Mouse (Mus musculus) midbrain, postnatal 0 days (tissue): ENCODE measurements around the gene Defb43. TPM values are rescaled to one million over a fixed set of nuclear protein-coding genes. Genes with fewer than 3 reads are reported as not detected.

Experiments
- ATAC-seq: fragments of 200-750 bp; cut with Nextera tagmentation; 2 replicates; pipeline ENCODE4 v1.8.0; 2017; ENCODE audit warnings: moderate number of reproducible peaks, mild to moderate bottlenecking, moderate TSS enrichment, moderate library complexity; ENCODE audit not compliant: low FRiP score
- DNase-seq: peaks from one replicate; pipeline ENCODE4 v3.0.0-alpha.2; 2015; ENCODE audit warnings: low spot score
- H3K27ac ChIP-seq: fragments of 300-500 bp; sonication (generic); 2 replicates; pipeline ENCODE4 v1.5.1; 2014; ENCODE audit warnings: low read depth, mild to moderate bottlenecking, low read length, mixed read lengths
- H3K27me3 ChIP-seq: fragments of 300-500 bp; sonication (generic); 2 replicates; pipeline ENCODE4 v1.6.1; 2014; ENCODE audit warnings: low read length, control low read depth, mixed read lengths; ENCODE audit not compliant: insufficient read depth
- H3K36me3 ChIP-seq: fragments of 300-500 bp; sonication (generic); 2 replicates; pipeline ENCODE4 v1.6.1; 2014; ENCODE audit warnings: low read length, control low read depth, mixed read lengths; ENCODE audit not compliant: insufficient read depth
- H3K4me1 ChIP-seq: fragments of 300-500 bp; sonication (generic); 2 replicates; pipeline ENCODE4 v1.6.1; 2014; ENCODE audit warnings: mild to moderate bottlenecking, control low read depth, antibody characterized with exemption, low read length, mixed read lengths; ENCODE audit not compliant: insufficient read depth
- H3K4me2 ChIP-seq: fragments of 300-500 bp; sonication (generic); 2 replicates; pipeline ENCODE4 v1.6.1; 2014; ENCODE audit warnings: low read depth, mild to moderate bottlenecking, low read length, mixed read lengths; ENCODE audit not compliant: poor library complexity, severe bottlenecking
- H3K4me3 ChIP-seq: fragments of 300-500 bp; sonication (generic); 2 replicates; pipeline ENCODE4 v1.5.1; 2014; ENCODE audit warnings: low read depth, mild to moderate bottlenecking, low read length, moderate library complexity
- H3K9ac ChIP-seq: fragments of 300-500 bp; sonication (generic); replicated peaks from 2 replicates; pipeline ENCODE4 v1.6.1; 2014; ENCODE audit warnings: mild to moderate bottlenecking, low read length, moderate library complexity, mixed read lengths; ENCODE audit not compliant: poor library complexity, severe bottlenecking
- H3K9me3 ChIP-seq: fragments of 300-500 bp; sonication (generic); 2 replicates; pipeline ENCODE4 v1.6.1; 2016; ENCODE audit warnings: low read length, control low read depth
- CTCF ChIP-seq: IDR thresholded peaks from 2 replicates; pipeline ENCODE4 v1.5.1; 2016; ENCODE audit warnings: antibody characterized with exemption, mild to moderate bottlenecking
- WGBS: fragments of 180-500 bp; shearing (Covaris S2); extraction: QIAGEN DNeasy Blood & Tissue Kit; methylation state at CpG from one replicate; pipeline ENCODE4 v1.1.7; 2014; 5-methylcytosine and 5-hydroxymethylcytosine counted together
- polyA plus RNA-seq: library from polyadenylated mRNA; unstranded; fragments of >200 nt; fragmentation: Nextera tagmentation; extraction: Ambion mirVana; gene quantifications from 2 replicates; pipeline ENCODE4 v1.2.1, GENCODE M21; 2015
- total RNA-seq: library from RNA; depleted of rRNA; stranded (reverse); fragments of >200 nt; gene quantifications from 2 replicates; pipeline ENCODE4 v1.2.3, GENCODE M21; 2014; rRNA removed

Gene Defb43
- total RNA-seq, result not detected in 2 replicates
- not detected in 2 replicates for polyA plus RNA-seq

- no peak for TF ChIP-seq CTCF
- Histone ChIP-seq H3K27ac (no peak within 1 kb of the TSS), H3K4me2 (no peak within 1 kb of the TSS), H3K9ac (no peak within 1 kb of the TSS), H3K9me3 (no peaks in the 10 kb centered on the region), H3K36me3 (no peaks in the 10 kb centered on the region), H3K4me1 (no peaks in the 10 kb centered on the region), H3K4me3 (no peak within 1 kb of the TSS), H3K27me3 (no peaks in the 10 kb centered on the region)
- WGBS, result 96% methylated on average over 5 of the region's 5 CpGs
- ATAC-seq (no peak), DNase-seq (no peak)
These were observed at the start of gene Defb43 for GRCm38 (mm10) chr14:63011471-63011870. Gene Defb43 (plus strand): TSS chr14:63011771.

- Histone ChIP-seq H3K9ac (no peak overlapping the region), H3K27me3 (no peaks in the 10 kb centered on the region), H3K4me1 (no peaks in the 10 kb centered on the region), H3K27ac (no peak overlapping the region), H3K4me3 (no peak overlapping the region), H3K36me3 (peaks cover 3% of the 10 kb centered on the region; the same call in 1 of the 2 replicates), H3K4me2 (no peak overlapping the region), H3K9me3 (no peaks in the 10 kb centered on the region)
- no peak for ATAC-seq
- no peak for DNase-seq
- WGBS, result 87% methylated on average over 4 of the region's 4 CpGs
- TF ChIP-seq CTCF, result no peak
These were observed 47.9 kb upstream of the Defb43 start for GRCm38 (mm10) chr14:62963632-62964031.

- Histone ChIP-seq H3K9ac (no peak overlapping the region), H3K4me1 (no peaks in the 10 kb centered on the region), H3K27me3 (no peaks in the 10 kb centered on the region), H3K36me3 (peaks cover 3% of the 10 kb centered on the region; the same call in 1 of the 2 replicates), H3K27ac (no peak overlapping the region), H3K4me3 (no peak overlapping the region), H3K4me2 (peak overlapping the region; percentile 39; the same call in 1 of the 2 replicates), H3K9me3 (no peaks in the 10 kb centered on the region)
- ATAC-seq, result peak; percentile 27; the same call in 1 of the 2 replicates
- 85% methylated on average over 5 of the region's 5 CpGs for WGBS
- no peak for DNase-seq
- TF ChIP-seq CTCF, result peak; percentile 45; the same call in 1 of the 2 replicates
These were observed 46.2 kb upstream of the Defb43 start for GRCm38 (mm10) chr14:62965342-62965741.

- Histone ChIP-seq H3K4me2 (peak overlapping the region; percentile 39), H3K4me3 (peak overlapping the region; percentile 6; the same call in 1 of the 2 replicates), H3K27ac (no peak overlapping the region), H3K4me1 (no peaks in the 10 kb centered on the region), H3K36me3 (peaks cover 3% of the 10 kb centered on the region; the same call in 1 of the 2 replicates), H3K9ac (no peak overlapping the region), H3K27me3 (no peaks in the 10 kb centered on the region), H3K9me3 (no peaks in the 10 kb centered on the region)
- DNase-seq (peak; percentile 13), ATAC-seq (no peak)
- whole genome bisulfite sequencing, result 19% methylated on average over 15 of the region's 15 CpGs
- no peak for TF ChIP-seq CTCF
These were observed 45.6 kb upstream of the Defb43 start for GRCm38 (mm10) chr14:62965811-62966520.

GRCm38 (mm10) chr14:62975046-62975445 lies 36.5 kb upstream of the Defb43 start:
- 10% methylated on average over 5 of the region's 5 CpGs for WGBS
- Histone ChIP-seq H3K4me2 (no peak overlapping the region), H3K9ac (no peak overlapping the region), H3K36me3 (no peaks in the 10 kb centered on the region), H3K27me3 (no peaks in the 10 kb centered on the region), H3K4me3 (no peak overlapping the region), H3K9me3 (no peaks in the 10 kb centered on the region), H3K4me1 (no peaks in the 10 kb centered on the region), H3K27ac (no peak overlapping the region)
- DNase-seq (peak; percentile 67), ATAC-seq (no peak)
- peak; percentile 69 for TF ChIP-seq CTCF

- H3K27me3 ChIP-seq, result no peaks in the 10 kb centered on the region
- WGBS, result 53% methylated on average over 1 of the region's 1 CpGs
- TF ChIP-seq CTCF, result no peak
These were observed 31.8 kb upstream of the Defb43 start for GRCm38 (mm10) chr14:62979815-62980214.

More at GRCm38 (mm10) chr14:62979815-62980214, 31.8 kb upstream of the Defb43 start:
- ATAC-seq (no peak), DNase-seq (no peak)
- no peak overlapping the region for H3K4me2 ChIP-seq
- H3K36me3 ChIP-seq, result no peaks in the 10 kb centered on the region
- no peaks in the 10 kb centered on the region for H3K4me1 ChIP-seq
- H3K9ac ChIP-seq, result no peak overlapping the region
- H3K27ac ChIP-seq, result no peak overlapping the region
- H3K9me3 ChIP-seq, result no peaks in the 10 kb centered on the region
- no peak overlapping the region for H3K4me3 ChIP-seq
